Mouse (Mus musculus): Measurements from ENCODE around the gene Ttc28. TPM values are rescaled to one million over a fixed set of nuclear protein-coding genes. Genes with fewer than 3 reads are reported as not detected.

Gene Ttc28
- polyA plus RNA-seq, 1 experiment from 2014 or later = 28.2 TPM

- no peak for ATAC-seq (ENCODE audit: low FRiP score)
- WGBS = 89% methylated on average over 9 of the region's 9 CpGs
Measured at GRCm38 (mm10) chr5:111313833-111314232, 434.2 kb downstream of the Ttc28 start.

DNA sequence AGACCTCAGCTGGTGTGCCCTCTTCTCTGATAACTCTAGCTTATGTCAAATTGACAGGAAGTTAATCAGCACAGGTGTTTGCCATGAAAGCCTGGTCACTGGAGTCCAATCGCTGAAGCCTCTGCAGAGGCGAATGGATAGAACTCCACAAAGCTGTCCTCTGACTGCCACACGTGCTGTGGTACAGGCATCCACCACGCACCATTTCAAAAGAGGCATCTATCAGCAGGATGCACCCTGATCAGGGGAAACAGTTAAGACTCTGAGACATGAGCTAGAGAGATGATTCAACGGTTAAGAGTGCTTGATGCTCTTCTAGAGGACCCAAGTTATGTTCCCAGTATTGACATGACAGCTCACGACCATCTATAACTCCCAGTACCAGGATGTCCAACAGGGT, 435.5 kb downstream of the Ttc28 start:
- Histone ChIP-seq H3K36me3 (no peaks in the 10 kb centered on the region), H3K9me3 (replicated peaks) (peaks cover 4% of the 10 kb centered on the region; the same call in 1 of the 2 replicates), H3K27me3 (no peaks in the 10 kb centered on the region), H3K4me1 (no peaks in the 10 kb centered on the region), H3K27ac (no peak overlapping the region), H3K4me2 (replicated peaks) (no peak overlapping the region), H3K4me3 (no peak overlapping the region), H3K9ac (no peak overlapping the region)
- 92% methylated on average over 6 of the region's 6 CpGs for WGBS
- no peak for ATAC-seq (ENCODE audit: low FRiP score)

More at GRCm38 (mm10) chr5:111313833-111314232, 434.2 kb downstream of the Ttc28 start:
- peaks cover 4% of the 10 kb centered on the region; the same call in 1 of the 2 replicates for H3K9me3 ChIP-seq (replicated peaks)
- no peak overlapping the region for H3K9ac ChIP-seq
- H3K4me1 ChIP-seq = no peaks in the 10 kb centered on the region
- no peaks in the 10 kb centered on the region for H3K36me3 ChIP-seq
- no peak overlapping the region for H3K27ac ChIP-seq
- no peak overlapping the region for H3K4me2 ChIP-seq (replicated peaks)
- no peaks in the 10 kb centered on the region for H3K27me3 ChIP-seq
- no peak overlapping the region for H3K4me3 ChIP-seq

DNA sequence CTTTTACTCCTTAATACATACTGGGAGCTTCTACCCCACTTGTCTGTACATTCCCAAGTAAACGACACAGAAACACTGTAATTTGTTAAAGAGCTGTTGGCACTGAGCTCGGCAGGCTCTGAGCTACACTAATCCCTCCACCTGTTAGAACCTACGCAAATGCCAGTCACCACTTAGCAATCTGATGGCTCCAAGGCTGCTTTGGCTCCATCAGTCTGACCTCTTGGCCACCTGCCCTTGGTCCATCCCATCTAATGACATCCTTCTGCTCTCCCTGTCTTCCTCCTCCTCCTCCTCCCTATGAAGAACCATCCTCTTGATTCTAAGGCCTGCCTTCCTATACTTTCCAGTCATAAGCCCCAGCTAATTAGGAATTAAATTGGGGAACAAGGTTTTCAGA, 437.9 kb downstream of the Ttc28 start:
- Histone ChIP-seq H3K9me3 (replicated peaks) (peaks cover 4% of the 10 kb centered on the region; the same call in 1 of the 2 replicates), H3K4me2 (replicated peaks) (no peak overlapping the region), H3K9ac (no peak overlapping the region), H3K27me3 (no peaks in the 10 kb centered on the region), H3K27ac (no peak overlapping the region), H3K4me1 (no peaks in the 10 kb centered on the region), H3K4me3 (no peak overlapping the region), H3K36me3 (no peaks in the 10 kb centered on the region)
- WGBS = 80% methylated on average over 3 of the region's 3 CpGs
- ATAC-seq (ENCODE audit: low FRiP score) = no peak

DNA sequence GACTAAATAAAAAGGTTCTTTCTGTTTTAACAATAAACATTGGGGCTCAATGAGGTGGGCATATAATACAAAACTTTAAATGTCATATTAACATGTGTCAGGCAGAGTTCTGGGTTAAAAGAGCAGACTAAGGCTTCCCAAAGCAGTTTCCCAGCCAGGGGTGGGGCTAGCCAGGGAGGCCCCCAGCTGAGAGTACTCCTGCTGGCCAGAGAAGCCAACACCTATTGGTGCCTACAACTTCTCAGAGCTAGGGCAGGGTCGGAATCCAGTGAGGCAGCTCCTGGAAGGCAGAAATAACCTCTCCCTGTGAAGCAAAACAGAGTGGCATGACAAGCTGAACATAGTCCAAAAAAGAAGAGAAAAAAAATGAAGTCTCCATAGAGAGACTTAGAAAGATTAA, 439.3 kb downstream of the Ttc28 start:
- 47% methylated on average over 1 of the region's 1 CpGs for WGBS
- Histone ChIP-seq H3K4me1 (no peaks in the 10 kb centered on the region), H3K27me3 (no peaks in the 10 kb centered on the region), H3K9ac (no peak overlapping the region), H3K36me3 (no peaks in the 10 kb centered on the region), H3K27ac (no peak overlapping the region), H3K9me3 (replicated peaks) (peaks cover 2% of the 10 kb centered on the region; the same call in 1 of the 2 replicates), H3K4me2 (replicated peaks) (no peak overlapping the region), H3K4me3 (no peak overlapping the region)
- ATAC-seq (ENCODE audit: low FRiP score) = no peak

- no peaks in the 10 kb centered on the region for H3K9me3 ChIP-seq (replicated peaks)
- H3K27ac ChIP-seq = no peak overlapping the region
- H3K36me3 ChIP-seq = no peaks in the 10 kb centered on the region
- no peak overlapping the region for H3K9ac ChIP-seq
- no peak overlapping the region for H3K4me3 ChIP-seq
- H3K27me3 ChIP-seq = no peaks in the 10 kb centered on the region
- peaks cover 5% of the 10 kb centered on the region; the same call in 1 of the 2 replicates for H3K4me1 ChIP-seq
- no peak for ATAC-seq (ENCODE audit: low FRiP score)
- WGBS = 22% methylated on average over 1 of the region's 1 CpGs
- H3K4me2 ChIP-seq (replicated peaks) = no peak overlapping the region
Measured at GRCm38 (mm10) chr5:111325813-111326212, 446.2 kb downstream of the Ttc28 start.

DNA sequence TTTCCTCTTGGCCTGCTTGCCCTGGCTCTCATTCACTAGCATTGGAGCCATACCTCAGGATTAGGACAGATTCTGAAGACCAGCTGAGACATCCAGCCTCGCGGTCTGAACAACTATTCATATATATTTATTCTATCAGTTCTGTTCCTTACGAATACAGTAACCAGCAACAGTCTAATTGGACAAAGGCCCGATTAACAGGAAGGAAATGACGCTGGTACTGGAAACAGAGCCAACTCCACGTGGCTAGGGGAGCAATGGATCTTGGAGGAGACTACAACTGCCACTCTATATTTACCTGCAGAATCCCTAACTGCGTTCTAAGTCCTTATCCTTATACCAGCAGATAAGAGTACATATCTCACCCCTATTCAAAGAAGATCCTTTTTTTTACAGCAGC, 447.8 kb downstream of the Ttc28 start:
- 85% methylated on average over 7 of the region's 7 CpGs for WGBS
- no peak overlapping the region for H3K9ac ChIP-seq
- H3K36me3 ChIP-seq = no peaks in the 10 kb centered on the region
- no peaks in the 10 kb centered on the region for H3K9me3 ChIP-seq (replicated peaks)
- no peak overlapping the region for H3K4me3 ChIP-seq
- no peaks in the 10 kb centered on the region for H3K27me3 ChIP-seq
- H3K27ac ChIP-seq = no peak overlapping the region
- ATAC-seq (ENCODE audit: low FRiP score) = no peak
- no peak overlapping the region for H3K4me2 ChIP-seq (replicated peaks)
- peaks cover 17% of the 10 kb centered on the region for H3K4me1 ChIP-seq

DNA sequence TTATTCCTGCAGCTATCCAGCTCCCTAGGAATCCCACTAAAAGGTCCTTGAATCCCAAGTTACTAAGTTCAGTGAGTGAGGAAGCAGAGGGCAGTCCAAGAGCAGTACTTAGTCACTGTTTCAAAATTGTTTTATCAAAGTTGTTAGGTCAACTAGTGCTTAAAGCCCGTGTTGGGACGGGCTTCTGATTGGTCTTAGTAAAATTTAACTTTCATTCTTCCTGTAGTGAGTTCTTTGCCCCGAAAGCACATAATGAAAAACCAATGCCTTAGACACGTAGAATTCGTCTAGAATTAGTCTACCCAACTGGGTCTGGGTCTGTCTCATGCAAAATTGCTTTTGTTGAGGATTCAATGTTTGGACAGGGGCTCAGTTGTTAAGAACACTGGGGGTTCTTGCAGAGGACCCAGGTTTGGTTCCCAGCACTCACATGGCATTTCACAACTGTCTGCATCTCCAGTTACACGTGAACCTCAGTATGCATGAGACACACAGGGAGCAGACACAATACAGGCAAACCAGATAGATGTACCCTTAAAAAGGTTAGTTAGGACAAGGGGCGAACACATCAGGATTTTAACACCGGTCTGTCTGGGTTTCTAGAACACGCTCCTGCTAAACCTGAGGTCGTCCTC, 450.3 kb downstream of the Ttc28 start:
- 24% methylated on average over 10 of the region's 10 CpGs for WGBS
- ATAC-seq (ENCODE audit: low FRiP score) = peak; percentile 59
- peak overlapping the region; percentile 95 for H3K4me3 ChIP-seq

DNA sequence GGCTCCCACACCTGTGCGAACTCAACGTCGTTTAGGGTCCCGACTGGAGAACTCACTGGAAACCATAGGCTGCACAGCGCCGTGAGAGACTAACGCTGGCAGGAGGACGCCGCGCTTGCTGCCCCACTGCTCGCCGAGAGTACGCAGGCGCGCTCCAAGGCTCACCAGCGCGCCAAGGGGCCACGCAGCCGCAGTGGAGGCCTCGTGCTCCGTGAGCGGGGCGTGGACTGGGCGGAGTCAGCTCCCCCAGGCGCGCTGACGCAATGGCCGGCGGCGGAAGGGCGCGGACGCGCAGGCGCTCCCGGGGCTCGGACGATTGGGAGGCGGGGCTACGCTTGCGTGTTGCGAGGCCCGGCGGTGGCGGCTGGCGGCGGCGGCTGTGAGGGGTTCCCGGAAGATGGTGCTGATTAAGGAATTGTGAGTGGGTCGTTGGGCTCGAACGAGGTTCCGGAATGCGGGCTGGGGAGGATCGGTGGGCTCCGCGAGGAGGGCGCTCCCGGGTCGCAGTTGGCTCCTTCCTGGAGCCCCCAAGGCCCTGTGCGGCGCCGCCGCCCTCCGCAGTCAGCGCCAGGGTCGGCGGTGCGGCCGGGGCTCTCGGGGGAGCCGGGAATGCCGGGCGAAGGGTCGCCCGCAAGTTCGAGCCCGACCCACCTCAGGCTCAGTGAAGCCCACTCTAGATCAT, 451.0 kb downstream of the Ttc28 start, which contains the start of gene Pitpnb:
Gene Pitpnb, plus strand, starts transcription at position 347 of the 682 bp plus-strand sequence.
- ATAC-seq (ENCODE audit: low FRiP score) = peak; percentile 97
- Histone ChIP-seq H3K27me3 (no peaks in the 10 kb centered on the region), H3K4me1 (peaks cover 18% of the 10 kb centered on the region), H3K4me2 (replicated peaks) (peak within 1 kb of the TSS; percentile 84), H3K36me3 (peaks cover 12% of the 10 kb centered on the region), H3K4me3 (peak within 1 kb of the TSS; percentile 95), H3K9me3 (replicated peaks) (no peaks in the 10 kb centered on the region), H3K9ac (peak within 1 kb of the TSS; percentile 95), H3K27ac (peak within 1 kb of the TSS; percentile 83)
- WGBS = under 1% methylated on average over 77 of the region's 78 CpGs

More for the DNA sequence above, 450.3 kb downstream of the Ttc28 start:
- Histone ChIP-seq H3K4me1 (peaks cover 18% of the 10 kb centered on the region), H3K27ac (peak overlapping the region; percentile 83), H3K9ac (peak overlapping the region; percentile 67), H3K27me3 (no peaks in the 10 kb centered on the region), H3K36me3 (peaks cover 12% of the 10 kb centered on the region), H3K4me2 (replicated peaks) (peak overlapping the region; percentile 84), H3K9me3 (replicated peaks) (no peaks in the 10 kb centered on the region)

- WGBS = under 1% methylated on average over 14 of the region's 14 CpGs
- peaks cover 18% of the 10 kb centered on the region for H3K4me1 ChIP-seq
- H3K27me3 ChIP-seq = no peaks in the 10 kb centered on the region
- H3K4me3 ChIP-seq = peak overlapping the region; percentile 95
- H3K27ac ChIP-seq = peak overlapping the region; percentile 83
- peak overlapping the region; percentile 95 for H3K9ac ChIP-seq
- peak overlapping the region; percentile 84 for H3K4me2 ChIP-seq (replicated peaks)
- no peaks in the 10 kb centered on the region for H3K9me3 ChIP-seq (replicated peaks)
- H3K36me3 ChIP-seq = peaks cover 16% of the 10 kb centered on the region
- no peak for ATAC-seq (ENCODE audit: low FRiP score)
Measured at GRCm38 (mm10) chr5:111331099-111331435, 451.5 kb downstream of the Ttc28 start.

DNA sequence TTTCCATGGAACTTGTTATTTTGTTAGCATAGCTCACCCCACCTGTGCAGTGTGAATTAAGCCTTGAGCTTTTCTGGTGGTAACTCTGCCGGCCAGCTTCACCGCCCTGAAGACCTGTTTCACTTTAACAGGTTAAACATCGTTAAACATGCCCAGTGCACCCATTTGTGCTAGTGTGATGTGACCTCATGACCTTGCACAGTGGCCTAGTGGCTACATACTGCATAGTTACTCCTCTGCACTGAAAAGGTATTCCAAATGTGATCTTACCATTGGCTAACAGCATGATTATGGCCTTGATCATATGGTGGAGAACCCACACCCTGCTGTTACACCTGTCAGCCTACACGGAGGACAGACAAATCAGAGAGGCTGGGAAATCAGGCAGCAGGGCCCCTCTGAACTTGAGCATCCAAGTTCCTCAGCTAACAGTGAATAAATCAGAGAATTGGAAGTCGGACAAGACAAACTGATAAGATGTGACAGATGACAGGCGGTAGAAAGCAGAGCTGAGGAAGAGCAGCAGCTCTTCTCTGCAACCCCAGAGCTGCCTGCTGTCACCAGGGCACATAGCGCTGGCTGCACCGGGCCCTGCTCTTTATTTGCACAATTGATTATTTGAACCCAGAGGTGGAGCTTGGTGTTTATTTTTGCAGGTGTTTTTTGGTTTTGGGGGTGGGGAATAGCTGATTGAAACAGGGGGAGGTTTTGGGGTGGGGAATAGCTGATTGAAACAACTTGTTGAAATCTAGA, 456.5 kb downstream of the Ttc28 start:
- Histone ChIP-seq H3K9me3 (replicated peaks) (no peaks in the 10 kb centered on the region), H3K4me3 (no peak overlapping the region), H3K36me3 (peaks cover 52% of the 10 kb centered on the region), H3K4me1 (peaks cover 13% of the 10 kb centered on the region), H3K9ac (no peak overlapping the region), H3K4me2 (replicated peaks) (no peak overlapping the region), H3K27me3 (no peaks in the 10 kb centered on the region), H3K27ac (no peak overlapping the region)
- no peak for ATAC-seq (ENCODE audit: low FRiP score)
- WGBS = 91% methylated on average over 8 of the region's 8 CpGs

Data from hindbrain, embryonic 12.5 days (tissue).